Mouse (Mus musculus) olfactory bulb, adult 2 months (tissue): Measurements from ENCODE around the gene Myo10. TPM values are rescaled to one million over a fixed set of nuclear protein-coding genes. Genes with fewer than 3 reads are reported as not detected.

Experiments used
- H3K27ac ChIP-seq: fragments of 200-500 bp; 2 replicates; pipeline ENCODE4 v1.5.1; 2012; ENCODE audit warnings: low read depth, low read length; ENCODE audit not compliant: insufficient read depth
- H3K4me1 ChIP-seq: fragments of 200-500 bp; 2 replicates; pipeline ENCODE4 v1.6.1; 2012; ENCODE audit warnings: low read length; ENCODE audit not compliant: control insufficient read depth, insufficient read depth
- H3K4me3 ChIP-seq: fragments of 200-500 bp; 2 replicates; pipeline ENCODE4 v1.5.1; 2012; ENCODE audit warnings: mild to moderate bottlenecking, low read depth, low read length, moderate library complexity; ENCODE audit not compliant: insufficient read depth
- CTCF ChIP-seq: fragments of 200-500 bp; IDR thresholded peaks from 2 replicates; pipeline ENCODE4 v1.5.1; 2012; ENCODE audit warnings: low read depth, mild to moderate bottlenecking, low read length, moderate library complexity; ENCODE audit not compliant: insufficient read depth
- POLR2A ChIP-seq: fragments of 200-500 bp; IDR thresholded peaks from 2 replicates; pipeline ENCODE4 v1.6.1; 2012; ENCODE audit warnings: mild to moderate bottlenecking, low read depth, low read length, moderate library complexity; ENCODE audit not compliant: insufficient read depth
- WGBS: fragments of 180-500 bp; shearing (Covaris S2); methylation state at CpG from one replicate; pipeline ENCODE4 v1.1.7; 2018; 5-methylcytosine and 5-hydroxymethylcytosine counted together
- polyA plus RNA-seq: library from polyadenylated mRNA; stranded (reverse); fragments of >200 nt; gene quantifications from 2 replicates; pipeline ENCODE4 v1.2.4, GENCODE M21; 2012; ENCODE audit warnings: low replicate concordance; ENCODE audit not compliant: missing spikeins, insufficient read depth, insufficient read length

The Myo10 gene
- polyA plus RNA-seq, 1 experiment: not detected

DNA sequence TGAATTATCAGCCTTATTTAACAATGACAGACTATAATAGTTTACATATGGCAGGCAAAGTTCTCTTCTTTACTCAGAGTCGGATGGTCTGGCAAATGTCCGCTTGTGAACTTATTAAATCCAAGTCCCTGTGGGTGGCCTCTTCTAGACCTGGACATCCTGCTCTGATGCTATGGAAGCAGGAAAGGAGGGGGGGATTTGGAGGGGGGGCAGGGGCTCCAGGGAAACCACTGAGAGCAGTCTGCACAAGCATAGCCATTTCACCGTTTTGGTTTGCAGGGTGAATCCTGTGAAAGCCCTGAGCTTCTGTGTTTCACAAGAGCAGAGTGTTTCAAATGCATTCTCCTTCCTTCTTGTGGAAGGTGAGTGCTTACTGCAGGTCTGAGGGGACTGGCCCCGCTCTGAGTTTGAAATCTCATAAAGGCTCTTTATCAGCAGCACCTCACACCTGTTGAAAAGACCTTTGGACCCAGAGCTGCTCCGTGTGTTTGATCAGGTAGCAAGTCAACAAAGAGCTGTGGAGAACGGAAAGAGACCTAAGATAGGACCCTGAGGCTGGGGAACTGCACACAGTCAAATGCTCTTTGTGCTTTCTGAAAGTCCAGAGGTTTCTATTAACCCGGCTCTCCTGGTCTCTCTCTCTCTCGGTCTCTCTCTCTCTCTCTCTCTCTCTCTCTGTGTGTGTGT lies 40.7 kb downstream of the Myo10 start:
- no peak for TF ChIP-seq CTCF
- TF ChIP-seq POLR2A: no peak
- 57% methylated on average over 8 of the region's 8 CpGs for WGBS
- Histone ChIP-seq H3K4me1 (no peaks in the 10 kb centered on the region), H3K4me3 (no peak overlapping the region), H3K27ac (no peak overlapping the region)

DNA sequence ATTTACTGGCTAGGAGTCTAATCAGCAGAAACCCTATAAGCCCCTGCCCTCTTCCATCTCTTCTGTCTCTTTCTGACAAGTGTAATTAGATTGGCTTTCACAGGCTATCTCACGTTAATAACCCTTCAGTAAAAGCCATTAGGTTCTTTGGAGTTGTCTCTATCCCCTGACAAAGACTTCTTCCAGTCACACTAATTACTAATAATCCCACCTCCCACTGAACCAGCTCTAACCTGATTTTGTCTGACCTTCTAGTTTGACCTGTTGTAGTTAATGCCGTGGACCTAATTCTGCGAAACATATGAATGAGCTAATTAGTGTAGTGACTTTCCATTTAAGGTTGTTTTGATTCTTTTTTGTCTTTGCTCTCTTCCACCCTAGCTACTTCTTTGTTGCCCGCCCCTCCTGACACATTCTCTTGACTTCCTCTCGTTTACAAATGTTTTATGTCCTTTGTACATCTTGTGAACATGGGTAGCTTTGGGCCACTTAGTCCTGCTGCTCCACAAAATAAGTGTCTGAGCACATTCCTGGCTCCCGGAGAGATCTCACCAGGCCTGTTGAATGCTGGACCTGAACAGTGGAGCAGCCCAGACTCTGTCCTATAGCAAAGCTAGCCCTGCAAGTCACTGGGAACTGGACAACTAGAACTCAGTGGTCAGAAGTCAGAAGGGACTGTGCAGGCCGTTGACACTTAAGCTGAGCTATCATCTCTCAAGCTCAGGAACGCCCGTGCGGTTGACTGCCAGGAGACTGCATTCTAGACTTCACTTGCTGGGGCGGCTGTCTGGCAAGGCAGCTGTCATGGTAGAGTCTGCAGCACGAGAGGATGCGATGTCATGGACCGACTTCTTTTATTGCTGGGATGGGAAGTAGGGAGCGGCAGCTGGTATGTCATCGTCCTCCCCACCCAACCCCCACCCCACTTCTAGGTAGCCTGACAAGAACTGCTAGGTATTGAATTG lies 47.2 kb downstream of the Myo10 start:
- no peak for TF ChIP-seq POLR2A
- TF ChIP-seq CTCF: no peak
- Histone ChIP-seq H3K4me1 (no peaks in the 10 kb centered on the region), H3K4me3 (no peak overlapping the region), H3K27ac (no peak overlapping the region)
- 60% methylated on average over 16 of the region's 16 CpGs for WGBS

DNA sequence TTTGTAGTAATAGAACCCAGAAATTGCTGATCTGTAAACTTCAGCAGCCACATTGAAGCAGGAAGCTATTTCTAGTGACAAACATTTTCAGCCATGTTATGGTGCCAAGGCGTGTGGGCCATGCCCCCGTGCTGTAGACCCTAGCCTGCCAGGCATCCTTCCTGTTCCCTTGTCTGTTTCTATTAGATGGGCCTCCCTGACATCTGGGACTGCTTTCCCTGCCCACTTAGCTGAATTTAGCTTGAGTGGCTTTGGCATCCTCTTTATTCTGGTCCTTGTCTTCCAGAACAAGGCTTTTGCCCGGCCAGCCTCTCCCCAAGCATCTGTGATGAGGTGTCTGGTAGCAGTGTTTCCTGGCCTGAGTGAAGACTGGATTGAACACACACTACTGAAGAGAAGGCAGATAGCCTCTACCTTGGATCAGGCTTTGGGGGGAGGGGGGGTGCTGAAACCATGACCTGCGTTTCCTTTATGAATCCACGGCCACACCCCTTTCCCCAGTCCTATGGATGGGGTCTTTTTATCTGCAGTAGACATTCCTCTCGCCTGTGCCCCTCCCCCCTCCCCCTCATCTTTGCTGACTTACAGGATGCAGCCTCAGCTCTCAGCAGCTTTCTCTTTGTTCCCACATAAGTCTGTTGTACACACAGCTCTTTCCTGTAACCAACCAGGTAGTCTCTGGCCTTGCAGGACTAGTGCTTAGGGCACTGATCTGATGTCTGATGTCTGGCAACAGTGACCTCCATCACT lies 51.1 kb downstream of the Myo10 start:
- Histone ChIP-seq H3K4me1 (peaks cover 13% of the 10 kb centered on the region), H3K4me3 (no peak overlapping the region), H3K27ac (no peak overlapping the region)
- WGBS: 64% methylated on average over 6 of the region's 6 CpGs
- TF ChIP-seq CTCF (no peak), POLR2A (no peak)

DNA sequence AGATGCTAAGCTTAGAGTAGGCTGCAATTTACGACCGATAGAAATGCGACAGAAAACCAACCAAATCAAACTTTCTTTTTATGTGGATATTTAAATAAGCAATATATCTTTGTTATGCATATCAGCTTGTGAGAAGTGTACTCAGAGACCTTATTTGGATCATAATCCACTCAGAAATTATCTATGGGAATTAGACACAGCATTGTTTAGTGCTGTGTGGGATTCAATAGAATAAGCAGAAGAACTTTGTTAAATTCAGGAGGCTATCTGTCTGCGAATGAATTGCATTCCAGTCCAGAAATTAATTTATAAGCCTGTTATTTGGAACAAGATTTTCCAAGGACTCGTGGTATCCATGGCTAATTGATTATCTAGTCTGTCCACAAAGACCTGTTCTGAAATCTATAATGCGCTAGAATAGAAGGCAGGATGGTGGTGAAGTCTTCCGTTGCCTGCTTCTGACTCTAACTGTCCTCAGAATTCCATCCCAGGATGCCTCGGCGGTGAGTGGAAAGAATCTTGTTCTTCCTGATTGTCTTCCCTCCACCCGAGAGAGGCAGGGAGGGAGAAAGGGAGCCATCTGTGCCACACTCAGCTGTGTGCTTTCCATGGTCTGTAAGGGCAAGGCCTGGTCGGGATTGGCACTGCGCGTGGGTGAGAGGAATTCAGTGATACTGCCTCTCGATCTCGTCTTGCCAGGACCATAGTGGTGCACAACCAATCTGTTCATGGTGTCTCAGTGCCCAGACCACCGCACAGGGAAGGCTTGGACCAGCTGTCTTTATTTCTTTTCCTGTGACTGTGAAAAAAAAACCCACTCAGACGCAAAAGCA lies 52.0 kb downstream of the Myo10 start:
- no peak overlapping the region for H3K4me3 ChIP-seq
- H3K4me1 ChIP-seq: peaks cover 13% of the 10 kb centered on the region
- WGBS: 86% methylated on average over 17 of the region's 17 CpGs
- TF ChIP-seq POLR2A: no peak
- no peak for TF ChIP-seq CTCF
- H3K27ac ChIP-seq: no peak overlapping the region

DNA sequence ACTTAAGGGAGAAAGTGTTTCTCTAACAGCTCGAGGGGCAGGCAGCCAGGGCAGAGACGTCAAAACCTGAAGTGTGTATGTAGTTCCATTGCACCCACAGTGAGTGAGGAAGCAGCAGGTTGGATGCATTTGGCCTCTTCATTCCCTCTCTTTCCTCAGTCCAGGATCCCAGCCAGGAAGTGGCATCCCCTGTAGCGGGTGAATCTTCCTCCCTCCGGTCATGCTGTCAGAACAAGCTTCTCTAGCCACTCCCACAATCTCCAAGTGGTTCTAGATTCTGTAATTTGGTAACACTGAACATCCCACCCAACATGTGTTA lies 52.6 kb downstream of the Myo10 start:
- WGBS: 82% methylated on average over 4 of the region's 4 CpGs
- TF ChIP-seq CTCF (no peak), POLR2A (no peak)
- Histone ChIP-seq H3K27ac (no peak overlapping the region), H3K4me3 (no peak overlapping the region), H3K4me1 (peaks cover 14% of the 10 kb centered on the region)

DNA sequence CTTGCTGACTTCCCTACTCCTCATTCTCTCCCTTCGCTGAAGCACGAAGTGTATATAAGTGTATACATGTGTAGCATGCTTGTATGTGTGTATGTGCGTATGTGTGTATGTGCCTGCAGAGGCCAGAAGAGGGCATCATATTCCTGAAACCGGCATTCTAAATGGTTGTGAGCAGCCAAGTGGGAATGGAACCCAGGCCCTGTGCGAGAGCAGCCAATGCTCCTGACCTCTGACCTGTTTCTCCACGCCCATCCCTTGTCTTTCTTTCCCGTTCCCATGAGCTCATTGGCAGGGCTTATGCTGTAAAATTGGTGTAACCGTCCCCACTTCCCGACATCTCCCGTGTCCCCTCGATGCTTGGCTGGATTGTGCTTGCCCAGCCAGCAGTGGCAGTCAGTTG lies 53.0 kb downstream of the Myo10 start:
- Histone ChIP-seq H3K27ac (no peak overlapping the region), H3K4me3 (no peak overlapping the region), H3K4me1 (peaks cover 18% of the 10 kb centered on the region)
- 94% methylated on average over 11 of the region's 11 CpGs for WGBS
- TF ChIP-seq POLR2A: no peak
- TF ChIP-seq CTCF: no peak

DNA sequence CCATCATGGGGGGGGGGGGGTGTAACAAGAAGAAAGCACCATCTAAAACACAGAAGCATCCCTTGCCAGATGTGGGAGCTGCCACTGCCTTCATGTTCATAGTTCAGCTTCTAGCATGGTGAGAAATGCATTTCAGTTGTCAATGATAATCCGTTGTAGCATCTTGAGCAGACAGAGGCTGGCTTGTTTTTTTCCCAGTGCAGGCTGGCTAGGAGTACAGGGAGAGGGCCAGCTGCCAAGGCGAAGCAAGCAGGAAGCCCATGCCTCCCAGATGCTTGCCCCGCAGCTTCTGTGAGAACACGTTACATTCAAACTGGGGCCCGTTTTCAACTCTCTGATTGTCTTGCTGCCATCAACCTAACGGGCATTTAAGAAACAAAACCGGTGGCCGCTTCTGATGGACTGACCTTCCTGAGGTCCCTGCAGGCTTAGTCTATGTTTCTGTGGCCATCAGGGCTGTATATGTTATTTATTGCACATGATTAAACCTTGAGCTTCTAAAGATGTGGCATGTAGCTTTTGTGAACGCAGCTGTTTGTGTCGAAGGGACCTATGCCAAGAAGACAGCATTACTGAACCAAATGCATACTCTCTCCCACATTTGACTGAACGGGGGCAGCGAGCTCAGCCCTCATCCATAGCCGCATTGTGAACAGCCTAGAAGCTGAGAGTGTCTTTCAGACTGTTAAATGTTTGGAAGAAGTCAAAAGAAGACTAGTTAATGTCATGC lies 53.9 kb downstream of the Myo10 start:
- no peak overlapping the region for H3K4me3 ChIP-seq
- H3K27ac ChIP-seq: no peak overlapping the region
- WGBS: 29% methylated on average over 13 of the region's 13 CpGs

DNA sequence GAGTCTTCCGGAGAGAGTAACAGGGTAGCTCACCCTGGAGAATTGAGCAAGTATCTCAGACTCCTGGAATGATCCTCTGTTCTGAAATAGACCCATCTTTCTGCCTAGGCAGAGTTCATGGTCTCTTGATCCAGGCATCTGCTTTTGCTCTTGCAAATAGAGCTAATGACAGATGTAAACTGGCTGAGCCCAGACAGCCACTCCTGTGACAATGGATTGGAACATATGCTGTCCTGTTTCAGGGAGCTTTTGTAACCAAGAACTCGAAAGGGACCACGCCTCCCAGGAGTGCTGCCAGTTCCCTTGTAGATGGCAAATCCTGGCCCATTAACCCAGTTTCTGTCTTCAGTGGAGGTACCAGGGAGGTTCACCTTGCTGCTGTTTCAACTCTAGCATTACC lies 56.8 kb downstream of the Myo10 start:
- 75% methylated on average over 3 of the region's 3 CpGs for WGBS
- H3K4me3 ChIP-seq: no peak overlapping the region
- peaks cover 18% of the 10 kb centered on the region for H3K4me1 ChIP-seq
- TF ChIP-seq POLR2A (no peak), CTCF (no peak)
- H3K27ac ChIP-seq: no peak overlapping the region

More for the DNA sequence above, 53.9 kb downstream of the Myo10 start:
- TF ChIP-seq POLR2A (no peak), CTCF (no peak)
- peaks cover 18% of the 10 kb centered on the region for H3K4me1 ChIP-seq
